Mouse (Mus musculus) brain, embryonic 14.5 days (tissue): ENCODE data around the gene Prpf6. TPM values are rescaled to one million over a fixed set of nuclear protein-coding genes. Genes with fewer than 3 reads are reported as not detected.

ENCODE experiments used
- DNase-seq: peaks from one replicate; pipeline ENCODE4 v3.0.0-alpha.2; 2011; ENCODE audit warnings: low read depth
- CTCF ChIP-seq: fragments of 200-500 bp; IDR thresholded peaks from 2 replicates; pipeline ENCODE4 v1.5.1; 2012; ENCODE audit warnings: inconsistent platforms, mild to moderate bottlenecking, moderate library complexity, borderline replicate concordance; ENCODE audit not compliant: insufficient read depth, insufficient read length; ENCODE audit errors: extremely low read depth
- POLR2A ChIP-seq: fragments of 200-500 bp; IDR thresholded peaks from 2 replicates; pipeline ENCODE4 v1.6.1; 2012; ENCODE audit warnings: mild to moderate bottlenecking, inconsistent platforms, borderline replicate concordance; ENCODE audit not compliant: poor library complexity, insufficient read depth, insufficient read length, severe bottlenecking; ENCODE audit errors: extremely low read depth
- polyA plus RNA-seq: library from polyadenylated mRNA; depleted of rRNA; stranded (reverse); fragments of >200 nt; gene quantifications from 2 replicates; pipeline ENCODE4 v1.2.3, GENCODE M21; 2012; rRNA removed

Prpf6 gene
- polyA plus RNA-seq: 30.9 and 44.4 TPM in 2 replicates

DNA sequence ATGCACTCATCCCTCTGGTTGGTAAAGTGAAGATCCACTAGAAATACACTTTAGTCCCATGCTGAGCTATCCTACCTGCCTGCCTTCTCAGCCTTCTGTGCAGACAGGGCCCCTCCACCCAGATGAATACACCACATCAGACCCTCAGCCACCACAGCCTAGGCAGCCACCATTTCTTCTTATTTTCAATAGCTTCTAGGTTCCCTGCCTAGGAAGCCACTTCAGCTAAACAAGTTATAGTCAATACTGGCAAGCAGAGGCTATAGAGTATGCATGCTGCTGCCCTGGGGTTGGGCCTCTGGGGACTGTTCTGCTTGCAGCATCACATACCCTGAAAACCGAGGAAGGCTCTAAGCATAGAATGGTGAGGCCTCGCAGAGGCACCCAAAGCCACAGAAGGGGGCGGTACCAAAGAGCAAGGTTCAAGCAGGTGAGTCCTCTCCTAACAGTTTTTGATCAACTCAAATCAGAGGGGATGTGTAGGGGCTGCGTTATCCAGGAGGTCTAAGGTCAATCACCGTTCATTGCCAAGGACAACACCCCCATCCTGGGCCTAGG is at the start of gene Prpf6:
TSS of gene Prpf6 (plus strand) at position 341 of the 558 bp plus-strand sequence.
- DNase-seq: no peak
- TF ChIP-seq CTCF (no peak), POLR2A (no peak)

DNA sequence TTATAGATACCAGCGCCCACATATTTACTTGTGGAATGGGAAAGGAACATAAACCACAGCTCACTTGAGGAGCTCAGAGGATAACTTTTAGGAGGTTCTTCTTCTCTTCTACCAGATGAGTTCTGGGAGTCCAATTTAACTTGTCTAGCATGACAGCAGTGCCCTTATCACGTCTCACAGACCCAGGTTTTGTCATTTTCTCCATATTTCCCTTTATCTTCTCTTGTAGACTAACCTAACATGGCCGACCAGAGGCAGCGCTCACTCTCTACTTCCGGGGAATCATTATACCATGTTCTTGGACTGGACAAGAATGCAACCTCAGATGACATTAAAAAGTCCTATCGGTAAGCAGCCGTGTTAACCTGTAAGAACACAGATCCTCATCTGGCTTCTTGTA is 45.5 kb upstream of the Prpf6 start:
- TF ChIP-seq POLR2A (no peak), CTCF (no peak)
- DNase-seq: no peak

- TF ChIP-seq POLR2A (no peak), CTCF (no peak)
- DNase-seq: no peak
Observed at GRCm38 (mm10) chr2:181548227-181548626, 43.4 kb upstream of the Prpf6 start.

DNA sequence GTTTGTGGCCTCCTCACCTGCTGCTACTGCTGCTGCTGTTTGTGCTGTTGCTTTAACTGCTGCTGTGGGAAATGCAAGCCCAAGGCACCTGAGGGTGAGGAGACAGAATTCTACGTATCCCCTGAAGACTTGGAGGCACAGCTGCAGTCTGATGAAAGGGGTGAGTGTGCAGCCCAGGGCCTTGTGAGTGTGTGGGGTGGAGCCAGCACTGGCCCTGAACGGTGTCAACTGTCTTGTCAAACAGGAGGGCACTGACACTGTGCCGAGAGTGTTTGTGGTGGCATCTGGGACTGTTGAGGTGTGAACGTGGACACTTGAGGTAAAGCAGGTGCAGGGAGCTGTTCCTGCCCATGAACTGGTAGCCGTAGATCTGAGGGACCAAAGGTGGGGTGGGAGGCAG is 43.0 kb upstream of the Prpf6 start:
- DNase-seq: no peak
- no peak for TF ChIP-seq POLR2A
- TF ChIP-seq CTCF: no peak

DNA sequence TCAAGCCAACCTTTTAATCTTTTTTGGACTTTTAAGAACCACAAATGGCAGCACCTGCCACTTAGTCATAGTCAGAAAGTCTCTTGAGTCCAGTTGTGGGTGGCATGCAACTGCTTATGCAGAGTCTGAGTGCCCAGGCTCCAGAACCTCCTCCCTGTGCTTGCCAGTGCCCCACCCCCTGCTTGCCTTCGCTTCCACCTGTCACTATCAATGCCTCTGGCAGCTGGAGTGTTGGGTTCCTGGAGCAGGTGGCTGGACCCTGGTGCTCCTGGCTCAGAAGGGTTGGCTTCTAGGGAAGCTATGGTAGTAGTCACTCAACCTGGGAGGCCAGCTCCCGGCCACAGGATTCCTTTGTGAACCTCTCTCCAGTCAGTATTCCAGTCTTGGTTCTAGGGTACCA is 41.4 kb upstream of the Prpf6 start:
- DNase-seq: no peak
- TF ChIP-seq POLR2A: no peak
- no peak for TF ChIP-seq CTCF

GRCm38 (mm10) chr2:181553772-181554171 is 37.9 kb upstream of the Prpf6 start:
- TF ChIP-seq POLR2A (no peak), CTCF (no peak)
- no peak for DNase-seq

GRCm38 (mm10) chr2:181567338-181567737 is 24.3 kb upstream of the Prpf6 start:
- DNase-seq: no peak
- TF ChIP-seq POLR2A (no peak), CTCF (no peak)

GRCm38 (mm10) chr2:181568272-181569008 is 23.2 kb upstream of the Prpf6 start:
- peak; percentile 38 for DNase-seq
- TF ChIP-seq POLR2A (no peak), CTCF (peak; percentile 52; the same call in 1 of the 2 replicates)

GRCm38 (mm10) chr2:181569856-181570255 is 21.8 kb upstream of the Prpf6 start:
- TF ChIP-seq CTCF (no peak), POLR2A (no peak)
- DNase-seq: no peak

DNA sequence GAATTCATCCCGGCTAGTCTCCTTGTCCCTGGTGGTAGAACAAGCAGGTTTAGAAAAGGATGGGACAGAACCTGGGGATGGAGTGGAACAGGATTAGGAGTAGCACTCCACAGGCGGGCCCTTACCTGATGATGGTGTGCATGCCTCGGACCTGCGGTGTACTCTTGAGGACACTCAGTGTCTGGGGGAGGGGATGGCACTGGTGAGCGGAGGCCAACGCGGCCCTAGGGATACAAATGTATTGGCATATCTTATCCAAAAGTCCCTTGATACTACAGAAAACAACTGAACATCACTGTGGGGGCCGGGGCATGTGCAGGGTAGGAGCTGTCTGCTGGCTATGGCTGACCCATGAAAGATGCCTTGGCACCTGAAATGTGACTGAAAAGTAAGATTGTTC is 21.3 kb upstream of the Prpf6 start:
- no peak for TF ChIP-seq POLR2A
- no peak for TF ChIP-seq CTCF

GRCm38 (mm10) chr2:181570921-181571595 is 20.6 kb upstream of the Prpf6 start:
- DNase-seq: no peak
- TF ChIP-seq CTCF (no peak), POLR2A (no peak)

More for the DNA sequence above, 21.3 kb upstream of the Prpf6 start:
- no peak for DNase-seq

DNA sequence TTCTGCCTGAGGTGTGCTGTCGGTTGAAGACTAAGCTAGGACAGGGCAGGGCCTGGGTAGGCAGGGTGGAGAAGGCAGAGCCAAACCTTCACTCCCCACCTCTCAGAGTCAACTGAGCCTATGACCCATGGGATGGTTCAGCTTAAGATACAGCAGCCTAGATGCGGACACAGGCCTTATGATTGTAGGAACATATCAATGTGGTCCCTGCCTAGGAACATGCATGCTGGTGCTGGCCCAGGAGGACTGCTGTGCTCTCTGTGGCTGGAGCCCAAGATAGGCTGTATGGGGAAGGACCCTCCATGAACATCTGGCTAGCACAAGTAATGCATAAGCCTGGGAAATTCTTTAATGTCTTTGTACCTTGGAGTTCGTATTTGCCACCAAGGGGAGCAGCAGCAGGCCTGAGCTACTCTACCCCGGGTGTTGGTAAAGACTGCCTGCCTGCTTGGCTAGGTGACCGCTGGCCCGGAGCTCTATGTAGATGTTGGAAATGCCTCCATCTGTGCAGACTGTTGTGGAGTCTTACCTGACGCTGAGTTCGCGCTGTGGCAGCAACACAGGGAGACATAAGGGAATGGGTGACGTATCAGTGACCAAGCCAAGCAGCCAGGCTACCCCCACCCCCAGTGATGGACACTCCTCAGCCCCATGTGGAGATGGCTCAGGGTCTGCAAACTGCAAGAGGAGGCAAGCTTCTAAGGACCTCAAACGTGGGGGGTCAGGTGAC is 19.6 kb upstream of the Prpf6 start:
- TF ChIP-seq CTCF: no peak
- TF ChIP-seq POLR2A: no peak
- DNase-seq: no peak
